In the genomic region with DNA sequence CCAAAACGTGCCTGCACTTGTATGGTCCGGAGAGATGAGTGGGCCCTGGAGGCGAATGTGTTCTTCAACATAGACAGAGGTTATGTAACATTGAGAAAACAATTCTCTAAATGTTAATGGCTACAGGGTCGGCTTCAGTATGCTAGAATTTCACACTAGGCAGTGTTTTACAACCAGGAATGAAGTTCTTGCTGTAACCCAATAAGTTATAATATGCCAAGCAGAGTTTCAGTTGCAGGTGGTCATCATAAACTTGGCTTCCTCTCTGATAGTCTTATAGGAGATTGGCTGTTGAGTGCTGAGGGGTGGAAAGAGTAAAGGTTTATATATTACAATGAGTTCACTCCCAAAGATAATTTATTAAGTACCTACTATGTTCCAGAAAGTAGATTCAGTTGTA, we compare ENCODE assay signal across 22 mouse cellular contexts.
DNase-seq lines count a peak whose midpoint lies in the region; ATAC-seq and TF ChIP-seq lines count a peak whose summit lies in the region.
"Had no signal": no experiment of that assay in that cellular context is flagged by ENCODE, and none has a peak within 500 bp of the region (broad histone marks: within the 10 kb centered on the region; RNA-seq: fewer than 3 reads in every experiment).

No protein-coding gene starts in this region.

- no peaks in the 10 kb centered on the region for H3K9me3 ChIP-seq in kidney, embryonic 14.5 days (ENCODE audit: control insufficient read depth, low read length)
- no peaks in the 10 kb centered on the region for H3K9me3 ChIP-seq in kidney, embryonic 15.5 days (replicated peaks)
- H3K9me3 ChIP-seq in kidney, embryonic 16.5 days (ENCODE audit: low read length) = no peaks in the 10 kb centered on the region
- H3K9me3 ChIP-seq in kidney, postnatal 0 days (replicated peaks; ENCODE audit: low read length) = no peaks in the 10 kb centered on the region
- H3K9me3 ChIP-seq: G1E had no signal

- WGBS in kidney, embryonic 14.5 days = 45% methylated on average over 4 of the region's 4 CpGs
- 41% methylated on average over 4 of the region's 4 CpGs for WGBS in kidney, embryonic 15.5 days
- 39% methylated on average over 4 of the region's 4 CpGs for WGBS in kidney, embryonic 16.5 days
- 40% methylated on average over 4 of the region's 4 CpGs for WGBS in kidney, postnatal 0 days

- peak; percentile 83; the same call in 1 of the 2 replicates for ATAC-seq in kidney, embryonic 14.5 days (ENCODE audit: low FRiP score, low TSS enrichment)
- peak; percentile 52 for ATAC-seq in kidney, embryonic 15.5 days (replicated peaks; ENCODE audit: low FRiP score)
- ATAC-seq in kidney, embryonic 16.5 days (ENCODE audit: low FRiP score, low TSS enrichment) = peak; percentile 51; the same call in 1 of the 2 replicates
- ATAC-seq in kidney, postnatal 0 days (replicated peaks; ENCODE audit: low FRiP score, low read depth) = no peak
- ATAC-seq: activated CD4-positive, CD25-positive, alpha-beta regulatory T cell, adult 4 months; CD4-positive, CD25-positive, alpha-beta regulatory T cell, adult 4 months; Patski had no signal

- no peak for DNase-seq in kidney, postnatal 10 days
- DNase-seq in kidney, postnatal 36 days = no peak
- no peak for DNase-seq in kidney, postnatal 25 days
- peak; percentile 50 for DNase-seq in kidney, postnatal 0 days (ENCODE audit: low spot score)
- no peak for DNase-seq in kidney, adult 8-10 months
- DNase-seq: adrenal gland, adult 2 months; adrenal gland, adult 8-10 months; adrenal gland, postnatal 10 days; adrenal gland, postnatal 14 days; adrenal gland, postnatal 25 days; adrenal gland, postnatal 36 days; B cell, adult 2 months; cerebellum, adult 11 months; cerebellum, adult 11-12 months had no signal

- no peak overlapping the region for H3K9ac ChIP-seq in kidney, embryonic 14.5 days (ENCODE audit: low read depth, low read length)
- H3K9ac ChIP-seq in kidney, embryonic 15.5 days = no peak overlapping the region
- no peak overlapping the region for H3K9ac ChIP-seq in kidney, embryonic 16.5 days (replicated peaks; ENCODE audit: low read length)
- H3K9ac ChIP-seq in kidney, postnatal 0 days (ENCODE audit: low read depth, low read length) = no peak overlapping the region

- H3K36me3 ChIP-seq in kidney, embryonic 14.5 days (ENCODE audit: control insufficient read depth, insufficient read depth, low read length) = no peaks in the 10 kb centered on the region
- no peaks in the 10 kb centered on the region for H3K36me3 ChIP-seq in kidney, embryonic 15.5 days
- no peaks in the 10 kb centered on the region for H3K36me3 ChIP-seq in kidney, embryonic 16.5 days (ENCODE audit: insufficient read depth, low read length)
- H3K36me3 ChIP-seq in kidney, postnatal 0 days (ENCODE audit: insufficient read depth, low read length) = no peaks in the 10 kb centered on the region
- H3K36me3 ChIP-seq: G1E had no signal

- no peak overlapping the region for H3K4me2 ChIP-seq in kidney, embryonic 14.5 days (replicated peaks; ENCODE audit: low read depth, low read length)
- H3K4me2 ChIP-seq in kidney, embryonic 15.5 days = no peak overlapping the region
- H3K4me2 ChIP-seq in kidney, embryonic 16.5 days (replicated peaks; ENCODE audit: low read depth, low read length) = no peak overlapping the region
- H3K4me2 ChIP-seq in kidney, postnatal 0 days (ENCODE audit: low read length) = no peak overlapping the region

- H3K27ac ChIP-seq in kidney, embryonic 14.5 days (ENCODE audit: low read depth, low read length) = no peak overlapping the region
- no peak overlapping the region for H3K27ac ChIP-seq in kidney, embryonic 15.5 days
- no peak overlapping the region for H3K27ac ChIP-seq in kidney, embryonic 16.5 days (ENCODE audit: low read length)
- no peak overlapping the region for H3K27ac ChIP-seq in kidney, postnatal 0 days

- no peak for TF ChIP-seq CTCF in kidney, postnatal 0 days (IDR thresholded peaks at IDR 0.05; ENCODE audit: low read depth)

- H3K4me1 ChIP-seq in kidney, embryonic 14.5 days (ENCODE audit: control insufficient read depth, insufficient read depth, low read length) = no peaks in the 10 kb centered on the region
- H3K4me1 ChIP-seq in kidney, embryonic 15.5 days = no peaks in the 10 kb centered on the region
- H3K4me1 ChIP-seq in kidney, embryonic 16.5 days (ENCODE audit: insufficient read depth, low read length) = no peaks in the 10 kb centered on the region
- no peaks in the 10 kb centered on the region for H3K4me1 ChIP-seq in kidney, postnatal 0 days (replicated peaks; ENCODE audit: insufficient read depth, low read length)

- no peaks in the 10 kb centered on the region for H3K27me3 ChIP-seq in kidney, embryonic 14.5 days (ENCODE audit: control insufficient read depth, insufficient read depth, low read length)
- no peaks in the 10 kb centered on the region for H3K27me3 ChIP-seq in kidney, embryonic 15.5 days
- no peaks in the 10 kb centered on the region for H3K27me3 ChIP-seq in kidney, embryonic 16.5 days (ENCODE audit: insufficient read depth, low read length)
- no peaks in the 10 kb centered on the region for H3K27me3 ChIP-seq in kidney, postnatal 0 days (ENCODE audit: insufficient read depth, low read length)
- H3K27me3 ChIP-seq: CH12.LX, Patski had no signal

- no peak overlapping the region for H3K4me3 ChIP-seq in kidney, embryonic 14.5 days (ENCODE audit: low read length)
- H3K4me3 ChIP-seq in kidney, embryonic 15.5 days (replicated peaks) = no peak overlapping the region
- H3K4me3 ChIP-seq in kidney, embryonic 16.5 days (ENCODE audit: low read length) = no peak overlapping the region
- H3K4me3 ChIP-seq in kidney, postnatal 0 days (replicated peaks; ENCODE audit: low read depth, low read length) = no peak overlapping the region
